Mouse (Mus musculus) olfactory bulb, adult 2 months (tissue): Measurements from ENCODE around the gene Snd1. TPM values are rescaled to one million over a fixed set of nuclear protein-coding genes. Genes with fewer than 3 reads are reported as not detected.
A peak's percentile ranks its signal among the peaks of the same experiment; 100 is the strongest.

Source experiments
- H3K27ac ChIP-seq: fragments of 200-500 bp; 2 replicates; pipeline ENCODE4 v1.5.1; 2012; ENCODE audit warnings: low read depth, low read length; ENCODE audit not compliant: insufficient read depth
- H3K4me1 ChIP-seq: fragments of 200-500 bp; 2 replicates; pipeline ENCODE4 v1.6.1; 2012; ENCODE audit warnings: low read length; ENCODE audit not compliant: control insufficient read depth, insufficient read depth
- H3K4me3 ChIP-seq: fragments of 200-500 bp; 2 replicates; pipeline ENCODE4 v1.5.1; 2012; ENCODE audit warnings: mild to moderate bottlenecking, low read depth, low read length, moderate library complexity; ENCODE audit not compliant: insufficient read depth
- CTCF ChIP-seq: fragments of 200-500 bp; IDR thresholded peaks from 2 replicates; pipeline ENCODE4 v1.5.1; 2012; ENCODE audit warnings: low read depth, mild to moderate bottlenecking, low read length, moderate library complexity; ENCODE audit not compliant: insufficient read depth
- POLR2A ChIP-seq: fragments of 200-500 bp; IDR thresholded peaks from 2 replicates; pipeline ENCODE4 v1.6.1; 2012; ENCODE audit warnings: mild to moderate bottlenecking, low read depth, low read length, moderate library complexity; ENCODE audit not compliant: insufficient read depth
- WGBS: fragments of 180-500 bp; shearing (Covaris S2); methylation state at CpG from one replicate; pipeline ENCODE4 v1.1.7; 2018; 5-methylcytosine and 5-hydroxymethylcytosine counted together
- polyA plus RNA-seq: library from polyadenylated mRNA; stranded (reverse); fragments of >200 nt; gene quantifications from 2 replicates; pipeline ENCODE4 v1.2.4, GENCODE M21; 2012; ENCODE audit warnings: low replicate concordance; ENCODE audit not compliant: missing spikeins, insufficient read depth, insufficient read length

Snd1 gene
- polyA plus RNA-seq, 1 experiment: not detected

GRCm38 (mm10) chr6:28897326-28898085 lies 422.6 kb downstream of the Snd1 start:
- H3K4me3 ChIP-seq: no peak overlapping the region
- WGBS: 56% methylated on average over 11 of the region's 11 CpGs
- peaks cover 15% of the 10 kb centered on the region for H3K4me1 ChIP-seq
- no peak for TF ChIP-seq CTCF
- no peak for TF ChIP-seq POLR2A
- 0 out of 2 replicates have a peak overlapping the region, but pooled peaks have one; percentile 13 for H3K27ac ChIP-seq

- Histone ChIP-seq H3K27ac (no peak overlapping the region), H3K4me1 (peaks cover 15% of the 10 kb centered on the region), H3K4me3 (no peak overlapping the region)
- 28% methylated on average over 10 of the region's 10 CpGs for WGBS
- TF ChIP-seq CTCF (peak; percentile 66; the same call in 1 of the 2 replicates), POLR2A (no peak)
Observed at GRCm38 (mm10) chr6:28898836-28899235, 423.9 kb downstream of the Snd1 start.

- H3K4me1 ChIP-seq: peaks cover 13% of the 10 kb centered on the region
- H3K27ac ChIP-seq: no peak overlapping the region
- no peak overlapping the region for H3K4me3 ChIP-seq
- TF ChIP-seq POLR2A (no peak), CTCF (no peak)
- WGBS: 76% methylated on average over 2 of the region's 2 CpGs
Observed at GRCm38 (mm10) chr6:28902573-28902972, 427.6 kb downstream of the Snd1 start.

- Histone ChIP-seq H3K27ac (no peak overlapping the region), H3K4me1 (no peaks in the 10 kb centered on the region), H3K4me3 (no peak overlapping the region)
- 71% methylated on average over 4 of the region's 4 CpGs for WGBS
- TF ChIP-seq POLR2A (no peak), CTCF (no peak)
Observed at GRCm38 (mm10) chr6:28904417-28904816, 429.5 kb downstream of the Snd1 start.

GRCm38 (mm10) chr6:28905301-28905700 lies 430.4 kb downstream of the Snd1 start:
- H3K27ac ChIP-seq: no peak overlapping the region
- TF ChIP-seq CTCF: no peak
- TF ChIP-seq POLR2A: no peak
- H3K4me1 ChIP-seq: peaks cover 7% of the 10 kb centered on the region
- WGBS: 89% methylated on average over 8 of the region's 8 CpGs
- no peak overlapping the region for H3K4me3 ChIP-seq

GRCm38 (mm10) chr6:28909866-28910265 lies 434.9 kb downstream of the Snd1 start:
- WGBS: 56% methylated on average over 15 of the region's 15 CpGs
- H3K4me3 ChIP-seq: no peak overlapping the region
- no peak overlapping the region for H3K27ac ChIP-seq
- TF ChIP-seq POLR2A (no peak), CTCF (no peak)
- peaks cover 10% of the 10 kb centered on the region for H3K4me1 ChIP-seq

- 28% methylated on average over 1 of the region's 1 CpGs for WGBS
- H3K4me1 ChIP-seq: peaks cover 11% of the 10 kb centered on the region
- TF ChIP-seq POLR2A (no peak), CTCF (no peak)
- no peak overlapping the region for H3K4me3 ChIP-seq
- no peak overlapping the region for H3K27ac ChIP-seq
Observed at GRCm38 (mm10) chr6:28914981-28915380, 440.0 kb downstream of the Snd1 start.

- peaks cover 7% of the 10 kb centered on the region for H3K4me1 ChIP-seq
- no peak overlapping the region for H3K27ac ChIP-seq
- TF ChIP-seq CTCF (no peak), POLR2A (no peak)
- H3K4me3 ChIP-seq: no peak overlapping the region
- 73% methylated on average over 8 of the region's 8 CpGs for WGBS
Observed at GRCm38 (mm10) chr6:28916630-28917029, 441.7 kb downstream of the Snd1 start.

GRCm38 (mm10) chr6:28919346-28919745 lies 444.4 kb downstream of the Snd1 start:
- Histone ChIP-seq H3K4me1 (peaks cover 13% of the 10 kb centered on the region), H3K4me3 (no peak overlapping the region), H3K27ac (no peak overlapping the region)
- 77% methylated on average over 6 of the region's 6 CpGs for WGBS
- no peak for TF ChIP-seq POLR2A

GRCm38 (mm10) chr6:28922371-28922770 lies 447.4 kb downstream of the Snd1 start:
- TF ChIP-seq CTCF (no peak), POLR2A (no peak)
- H3K27ac ChIP-seq: no peak overlapping the region

More at GRCm38 (mm10) chr6:28922371-28922770, 447.4 kb downstream of the Snd1 start:
- Histone ChIP-seq H3K4me1 (peaks cover 7% of the 10 kb centered on the region), H3K4me3 (no peak overlapping the region)
- 74% methylated on average over 12 of the region's 12 CpGs for whole genome bisulfite sequencing
